Mouse (Mus musculus): ENCODE results near the gene Ablim2.
A peak's percentile ranks its signal among the peaks of the same experiment; 100 is the strongest.

Gene Ablim2

GRCm38 (mm10) chr5:35884689-35885088, 127.0 kb downstream of the Ablim2 start:
- no peak for DNase-seq (ENCODE audit: low spot score)

- DNase-seq (ENCODE audit: low spot score), result no peak
Measured at GRCm38 (mm10) chr5:35888959-35889358, 131.3 kb downstream of the Ablim2 start.

DNA sequence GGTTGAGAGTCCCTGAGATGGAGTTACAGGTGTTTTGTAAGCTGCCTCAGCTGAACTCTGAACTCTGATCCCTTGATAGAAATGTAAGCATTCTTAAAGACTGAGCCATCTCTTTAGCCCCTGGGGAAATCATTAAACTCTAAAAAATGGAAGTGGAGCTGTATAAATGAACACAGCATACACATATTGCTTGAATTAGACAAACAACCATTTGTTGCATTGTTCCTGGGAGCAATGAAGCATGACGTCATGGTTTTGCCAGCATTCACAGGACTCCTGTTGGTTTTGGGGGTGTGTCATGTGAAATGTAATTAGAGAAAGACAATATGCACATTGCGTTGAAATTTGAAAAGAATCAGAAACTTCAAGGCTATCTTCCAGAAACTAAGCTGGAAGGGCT, 132.0 kb downstream of the Ablim2 start:
- DNase-seq (ENCODE audit: low spot score), result no peak

DNA sequence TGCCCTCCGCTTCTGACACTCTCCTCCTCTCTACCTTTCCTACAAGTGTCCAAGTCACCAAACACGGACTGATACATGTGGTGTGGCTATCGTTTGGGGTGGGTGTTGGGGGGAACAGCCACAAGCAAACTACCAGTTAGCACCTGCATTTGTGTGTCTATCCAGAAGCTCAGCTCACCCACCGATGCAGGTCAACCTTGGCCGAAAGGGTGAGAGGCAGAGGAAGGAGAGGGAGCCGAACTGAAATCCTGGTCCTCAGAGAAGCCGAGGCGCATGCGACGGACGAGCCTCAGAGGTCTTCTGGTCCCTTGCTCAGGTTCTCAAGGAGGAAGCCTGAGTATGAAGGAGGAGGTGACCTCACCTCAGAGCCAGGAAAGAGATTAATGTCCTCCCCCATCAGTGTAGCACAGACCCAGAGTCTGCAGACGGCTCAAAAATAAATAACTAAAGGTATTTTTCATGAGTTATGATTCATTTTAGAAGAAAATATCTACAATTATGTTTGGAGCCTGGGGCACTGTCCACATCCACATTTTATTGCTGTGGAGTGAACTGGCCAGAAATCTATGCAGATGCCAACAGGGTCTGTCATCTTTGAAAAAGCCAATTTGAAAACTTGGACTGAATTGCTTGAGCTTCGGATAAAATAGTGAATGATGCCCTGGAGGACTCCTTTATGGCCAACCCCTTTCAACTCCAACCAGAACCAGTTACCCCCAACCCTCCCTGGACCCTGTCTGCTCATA, 133.5 kb downstream of the Ablim2 start:
- no peak for DNase-seq (ENCODE audit: low spot score)

- DNase-seq (ENCODE audit: low spot score), result no peak
Measured at GRCm38 (mm10) chr5:35892363-35892762, 134.7 kb downstream of the Ablim2 start.

DNA sequence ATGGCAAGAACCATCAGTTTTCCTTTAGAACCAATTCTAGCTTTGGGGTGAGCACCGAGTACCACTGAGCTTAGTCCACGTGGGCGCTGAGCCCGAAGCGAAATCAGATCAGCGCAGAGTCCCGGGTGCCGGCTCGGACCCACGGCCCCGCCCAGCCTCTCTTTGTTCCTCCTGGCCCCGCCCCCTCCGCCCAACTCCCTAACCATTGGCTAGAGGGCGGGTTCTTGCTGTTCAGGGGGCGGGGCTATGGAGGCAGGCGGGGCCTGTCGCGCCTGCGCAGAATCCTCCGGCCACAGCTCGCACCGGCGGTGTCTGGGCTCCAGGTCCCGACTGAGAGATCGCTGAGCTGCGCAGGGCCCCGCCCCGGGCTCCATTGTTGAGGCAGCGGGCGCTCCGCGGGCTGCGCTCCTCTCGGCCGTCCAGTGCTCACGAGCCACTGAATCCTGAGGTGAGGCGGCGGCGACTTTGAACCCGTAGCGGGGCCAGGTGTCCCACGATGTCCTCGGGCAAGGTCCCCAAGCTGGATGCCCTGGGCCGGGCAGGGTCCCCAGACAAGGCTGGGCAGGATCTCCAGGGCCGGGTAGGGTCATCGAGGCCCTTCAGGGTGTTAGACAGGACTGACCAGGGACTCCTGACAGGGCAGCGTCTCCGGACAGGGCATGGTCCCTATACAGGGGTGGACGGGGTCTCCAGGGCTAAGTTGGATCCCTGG, 135.6 kb downstream of the Ablim2 start, which contains the start of gene Afap1:
TSS of gene Afap1 (plus strand) at position 227 of the 712 bp plus-strand sequence.
- peak; percentile 99 for DNase-seq (ENCODE audit: low spot score)

- DNase-seq (ENCODE audit: low spot score), result peak; percentile 59
Measured at GRCm38 (mm10) chr5:35893805-35894260, 136.2 kb downstream of the Ablim2 start.

- DNase-seq (ENCODE audit: low spot score), result no peak
Measured at GRCm38 (mm10) chr5:35894295-35895047, 136.8 kb downstream of the Ablim2 start.

DNA sequence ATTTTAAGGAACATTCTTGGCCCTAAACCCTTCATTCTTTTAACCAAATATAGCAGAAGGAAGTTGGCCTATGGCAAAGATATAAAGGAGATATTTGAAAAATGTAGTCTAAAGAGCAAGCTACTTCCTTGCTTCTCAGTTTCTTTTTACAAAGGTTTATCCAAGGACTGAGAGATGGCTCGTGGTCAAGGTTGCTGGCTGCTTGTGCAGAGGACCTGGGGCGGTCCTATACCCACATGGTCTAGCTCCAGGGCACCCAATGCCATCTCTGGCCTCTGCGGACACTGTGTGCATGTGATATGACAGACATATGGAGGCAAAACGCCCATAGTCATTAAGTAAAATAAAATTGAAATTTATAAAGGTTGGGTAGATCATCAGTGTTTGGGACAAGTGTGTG, 138.2 kb downstream of the Ablim2 start:
- no peak for DNase-seq (ENCODE audit: low spot score)

DNA sequence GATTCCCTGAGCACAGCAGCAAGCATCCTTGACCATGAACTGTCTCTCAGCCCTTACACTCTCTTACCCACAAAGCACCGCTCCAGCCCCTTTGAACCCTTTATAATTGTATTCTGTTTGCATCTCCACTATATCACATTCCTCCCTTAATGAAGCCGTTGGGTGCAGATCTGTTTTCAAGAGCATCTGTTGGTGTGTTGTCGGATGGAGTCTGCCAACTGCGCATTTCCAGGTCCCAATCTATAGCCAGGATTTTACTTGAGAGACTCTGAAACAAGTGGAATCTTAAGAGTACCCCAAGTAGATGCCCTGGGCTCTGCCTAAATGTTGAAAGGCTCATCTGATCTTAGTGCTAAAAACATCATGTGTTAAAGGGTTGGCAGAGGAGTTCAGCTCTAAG, 138.9 kb downstream of the Ablim2 start:
- no peak for DNase-seq (ENCODE audit: low spot score)

DNA sequence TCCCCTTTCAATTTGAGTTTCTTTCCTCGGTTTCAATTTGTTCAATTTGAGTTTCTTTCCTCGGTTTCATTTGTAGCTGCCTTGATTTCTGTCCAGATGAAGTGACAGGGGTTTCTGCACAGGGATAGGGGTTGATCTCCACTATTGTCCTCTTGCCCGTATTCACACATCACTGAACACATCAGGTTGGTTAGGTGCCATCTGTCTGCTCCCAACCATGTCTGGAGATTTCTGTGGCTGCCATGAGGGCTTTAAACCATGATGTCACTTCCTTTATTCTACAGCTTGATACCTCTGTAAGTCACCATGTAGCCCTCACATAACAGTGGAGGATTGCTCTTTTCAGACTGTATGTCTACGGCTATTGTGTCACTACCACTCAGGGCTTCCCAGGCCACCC, 139.5 kb downstream of the Ablim2 start:
- no peak for DNase-seq (ENCODE audit: low spot score)

- no peak for DNase-seq (ENCODE audit: low spot score)
Measured at GRCm38 (mm10) chr5:35898114-35898513, 140.4 kb downstream of the Ablim2 start.

DNA sequence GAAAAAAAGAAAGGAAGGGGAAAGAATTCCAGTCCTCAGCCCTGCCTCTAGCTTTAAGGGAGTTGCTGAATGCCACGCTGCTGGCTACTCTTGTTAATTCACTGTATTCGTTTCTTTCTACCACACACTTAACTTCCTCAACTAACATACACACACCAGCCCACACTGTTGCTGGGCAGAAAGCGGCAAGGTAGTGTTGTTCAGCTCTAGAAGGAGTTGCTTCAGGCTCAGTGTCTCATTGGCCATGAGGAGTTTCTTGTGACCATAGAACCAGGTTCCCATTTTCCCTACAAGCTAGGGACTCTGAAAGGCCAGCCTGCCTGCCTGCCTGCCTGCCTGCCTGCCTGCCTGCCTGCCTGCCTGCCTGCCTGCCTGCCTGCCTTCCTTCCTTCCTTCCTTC, 141.3 kb downstream of the Ablim2 start:
- DNase-seq (ENCODE audit: low spot score), result no peak

GRCm38 (mm10) chr5:35900401-35901225, 142.9 kb downstream of the Ablim2 start:
- DNase-seq (ENCODE audit: low spot score), result no peak

DNA sequence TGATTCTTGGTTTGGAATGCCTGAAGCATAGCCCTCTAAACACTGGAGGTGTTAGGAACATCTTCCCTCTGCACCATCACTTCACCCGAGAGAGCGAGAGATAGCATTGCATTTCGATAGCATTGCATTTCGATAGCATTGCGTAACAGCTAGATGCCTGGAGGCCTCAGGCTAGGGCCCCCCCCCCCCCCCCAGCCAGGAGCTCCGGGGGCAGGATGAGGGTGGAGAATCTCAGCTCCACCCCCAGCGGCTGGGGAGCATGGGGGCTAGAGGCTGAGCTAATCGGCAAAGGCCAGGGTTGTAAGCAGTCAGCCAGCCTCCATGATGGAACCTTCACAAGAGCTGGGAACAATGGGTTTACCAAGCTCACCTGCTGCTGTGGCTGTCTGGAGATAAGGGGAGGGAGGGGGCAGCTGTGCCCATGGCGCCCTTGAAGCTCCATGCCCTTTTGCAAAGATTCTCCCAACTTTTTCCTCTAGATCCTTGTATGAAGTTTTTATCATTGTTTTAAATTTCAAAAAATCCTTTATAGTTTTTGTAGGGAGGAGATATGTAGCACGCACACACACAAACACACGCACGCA, 143.6 kb downstream of the Ablim2 start:
- no peak for DNase-seq (ENCODE audit: low spot score)

- DNase-seq (ENCODE audit: low spot score), result no peak
Measured at GRCm38 (mm10) chr5:35903456-35903855, 145.8 kb downstream of the Ablim2 start.

GRCm38 (mm10) chr5:35905283-35905682, 147.6 kb downstream of the Ablim2 start:
- no peak for DNase-seq (ENCODE audit: low spot score)

DNA sequence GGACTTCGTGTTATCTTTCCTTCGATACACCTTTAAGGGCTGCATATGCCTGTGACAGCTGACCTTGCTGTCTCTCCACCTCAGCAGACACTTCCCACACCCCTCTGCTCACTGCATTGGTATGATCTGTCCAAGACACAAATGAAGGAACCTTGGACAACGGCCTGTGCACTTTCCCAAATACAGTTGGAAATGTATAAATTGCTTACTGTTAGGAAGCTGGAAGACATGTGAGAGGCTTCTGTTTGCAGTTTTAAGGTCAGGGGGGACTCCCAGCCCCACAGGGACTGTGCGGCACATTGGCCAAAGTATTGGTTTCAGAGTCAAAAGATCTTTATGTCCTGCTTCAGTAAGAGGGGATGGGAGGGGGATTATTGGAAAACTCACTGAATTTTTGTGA, 149.4 kb downstream of the Ablim2 start:
- no peak for DNase-seq (ENCODE audit: low spot score)

GRCm38 (mm10) chr5:35907633-35908426, 150.2 kb downstream of the Ablim2 start:
- DNase-seq (ENCODE audit: low spot score), result peak; percentile 75

- DNase-seq (ENCODE audit: low spot score), result no peak
Measured at GRCm38 (mm10) chr5:35908626-35909443, 151.2 kb downstream of the Ablim2 start.
